Mouse (Mus musculus) embryonic facial prominence, embryonic 14.5 days (tissue): ENCODE data around the gene Pappa. TPM values are rescaled to one million over a fixed set of nuclear protein-coding genes. Genes with fewer than 3 reads are reported as not detected.

Experiments
- ATAC-seq: fragments of 200-750 bp; cut with Nextera tagmentation; 2 replicates; pipeline ENCODE4 v1.8.0; 2017; ENCODE audit warnings: low read depth, moderate number of reproducible peaks, moderate TSS enrichment
- DNase-seq: peaks from one replicate; pipeline ENCODE4 v3.0.0-alpha.2; 2015; ENCODE audit warnings: low spot score
- H3K27ac ChIP-seq: fragments of 300-500 bp; sonication (generic); replicated peaks from 2 replicates; pipeline ENCODE4 v1.5.1; 2014; ENCODE audit warnings: low read depth, mild to moderate bottlenecking, low read length, moderate library complexity
- H3K27me3 ChIP-seq: fragments of 300-500 bp; sonication (generic); replicated peaks from 2 replicates; pipeline ENCODE4 v1.6.1; 2014; ENCODE audit warnings: low read length; ENCODE audit not compliant: control insufficient read depth, insufficient read depth
- H3K36me3 ChIP-seq: fragments of 300-500 bp; sonication (generic); 2 replicates; pipeline ENCODE4 v1.6.1; 2014; ENCODE audit warnings: low read length, mixed read lengths; ENCODE audit not compliant: control insufficient read depth, insufficient read depth
- H3K4me1 ChIP-seq: fragments of 300-500 bp; sonication (generic); 2 replicates; pipeline ENCODE4 v1.6.1; 2014; ENCODE audit warnings: antibody characterized with exemption, low read length; ENCODE audit not compliant: control insufficient read depth, insufficient read depth
- H3K4me2 ChIP-seq: fragments of 300-500 bp; sonication (generic); 2 replicates; pipeline ENCODE4 v1.6.1; 2014; ENCODE audit warnings: low read depth, mild to moderate bottlenecking, low read length, moderate library complexity, mixed read lengths
- H3K4me3 ChIP-seq: fragments of 300-500 bp; sonication (generic); 2 replicates; pipeline ENCODE4 v1.5.1; 2014; ENCODE audit warnings: low read depth, mild to moderate bottlenecking, low read length
- H3K9ac ChIP-seq: fragments of 300-500 bp; sonication (generic); 2 replicates; pipeline ENCODE4 v1.6.1; 2014; ENCODE audit warnings: low read depth, mild to moderate bottlenecking, low read length, moderate library complexity, mixed read lengths
- H3K9me3 ChIP-seq: fragments of 300-500 bp; sonication (generic); 2 replicates; pipeline ENCODE4 v1.6.1; 2016; ENCODE audit warnings: low read length; ENCODE audit not compliant: control insufficient read depth
- WGBS: fragments of 180-500 bp; shearing (Covaris S2); extraction: QIAGEN DNeasy Blood & Tissue Kit; methylation state at CpG from one replicate; pipeline ENCODE4 v1.1.7; 2014; 5-methylcytosine and 5-hydroxymethylcytosine counted together
- polyA plus RNA-seq: library from polyadenylated mRNA; unstranded; fragments of >200 nt; fragmentation: Nextera tagmentation; extraction: Ambion mirVana; gene quantifications from 2 replicates; pipeline ENCODE4 v1.2.1, GENCODE M21; 2014

Pappa gene
- polyA plus RNA-seq, 1 experiment from 2014 or later, result 1.8 TPM

DNA sequence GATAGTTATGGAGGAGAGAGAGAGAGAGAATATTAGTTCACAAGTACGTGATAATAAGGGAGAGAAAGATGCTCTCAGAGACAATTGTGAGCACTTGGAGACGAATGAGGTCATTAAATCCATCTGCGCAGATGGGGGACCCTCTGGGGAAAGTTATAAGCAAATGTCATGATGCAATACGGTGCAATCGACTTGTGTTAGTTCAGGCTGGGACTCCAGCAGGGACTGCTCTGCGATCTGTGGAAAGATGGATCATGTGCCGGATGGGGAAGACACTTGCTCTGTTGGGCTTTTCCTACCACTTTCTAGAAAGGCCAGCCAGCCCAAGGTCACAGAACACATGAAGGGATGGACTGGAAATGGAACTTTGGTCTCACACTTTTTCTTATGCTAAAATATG lies 226.5 kb downstream of the Pappa start:
- WGBS, result 80% methylated on average over 7 of the region's 7 CpGs
- Histone ChIP-seq H3K4me3 (no peak overlapping the region), H3K4me1 (peaks cover 3% of the 10 kb centered on the region; the same call in 1 of the 2 replicates), H3K9me3 (no peaks in the 10 kb centered on the region), H3K27me3 (no peaks in the 10 kb centered on the region), H3K27ac (no peak overlapping the region), H3K4me2 (no peak overlapping the region), H3K36me3 (no peaks in the 10 kb centered on the region), H3K9ac (no peak overlapping the region)
- ATAC-seq, result no peak
- no peak for DNase-seq

DNA sequence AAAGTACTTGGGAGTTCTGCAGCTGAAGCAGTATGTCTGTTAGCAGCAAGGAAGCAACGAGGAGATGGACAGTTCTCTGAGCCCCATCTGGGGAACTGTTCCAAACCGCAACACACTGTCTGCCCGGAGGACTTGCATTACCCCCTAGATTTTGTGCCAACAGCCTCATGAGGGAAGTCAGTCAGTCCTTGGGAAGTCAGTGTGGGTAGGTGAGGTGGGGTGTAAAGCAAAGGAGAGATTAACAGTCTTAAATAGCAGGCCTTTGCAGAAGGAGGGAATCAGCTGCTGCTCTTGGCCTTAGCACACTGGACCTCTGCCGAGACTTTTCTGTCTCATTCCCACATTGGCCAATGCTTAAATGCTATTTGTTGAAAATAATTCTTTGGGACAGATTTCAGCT lies 230.6 kb downstream of the Pappa start:
- no peak for DNase-seq
- no peaks in the 10 kb centered on the region for H3K9me3 ChIP-seq
- H3K4me1 ChIP-seq, result peaks cover 3% of the 10 kb centered on the region; the same call in 1 of the 2 replicates
- WGBS, result 68% methylated on average over 4 of the region's 4 CpGs
- no peaks in the 10 kb centered on the region for H3K36me3 ChIP-seq
- H3K9ac ChIP-seq, result no peak overlapping the region
- ATAC-seq, result no peak
- no peaks in the 10 kb centered on the region for H3K27me3 ChIP-seq
- H3K4me3 ChIP-seq, result no peak overlapping the region
- no peak overlapping the region for H3K4me2 ChIP-seq
- no peak overlapping the region for H3K27ac ChIP-seq

DNA sequence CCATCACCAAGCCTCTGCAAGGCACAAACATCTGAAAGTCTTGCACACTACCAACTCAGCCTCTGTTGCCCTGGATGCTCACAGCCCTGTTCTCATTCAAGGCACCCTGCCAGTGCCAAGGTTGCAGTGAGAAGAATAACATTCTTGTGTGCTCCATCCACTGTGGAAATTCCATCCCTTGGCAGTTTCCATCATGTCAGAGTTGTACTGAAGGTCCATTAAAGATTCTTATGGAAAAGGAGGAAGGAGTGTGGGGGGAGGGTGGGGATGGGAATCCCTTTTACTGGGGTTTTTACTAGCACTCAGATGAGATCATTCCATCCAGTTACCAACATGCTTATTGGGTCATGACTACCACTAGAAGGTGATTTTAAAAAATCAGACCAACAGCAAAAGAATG lies 243.2 kb downstream of the Pappa start:
- Histone ChIP-seq H3K9me3 (no peaks in the 10 kb centered on the region), H3K36me3 (no peaks in the 10 kb centered on the region), H3K9ac (no peak overlapping the region), H3K4me1 (no peaks in the 10 kb centered on the region), H3K27ac (no peak overlapping the region), H3K4me3 (no peak overlapping the region), H3K4me2 (no peak overlapping the region), H3K27me3 (no peaks in the 10 kb centered on the region)
- DNase-seq (no peak), ATAC-seq (no peak)

DNA sequence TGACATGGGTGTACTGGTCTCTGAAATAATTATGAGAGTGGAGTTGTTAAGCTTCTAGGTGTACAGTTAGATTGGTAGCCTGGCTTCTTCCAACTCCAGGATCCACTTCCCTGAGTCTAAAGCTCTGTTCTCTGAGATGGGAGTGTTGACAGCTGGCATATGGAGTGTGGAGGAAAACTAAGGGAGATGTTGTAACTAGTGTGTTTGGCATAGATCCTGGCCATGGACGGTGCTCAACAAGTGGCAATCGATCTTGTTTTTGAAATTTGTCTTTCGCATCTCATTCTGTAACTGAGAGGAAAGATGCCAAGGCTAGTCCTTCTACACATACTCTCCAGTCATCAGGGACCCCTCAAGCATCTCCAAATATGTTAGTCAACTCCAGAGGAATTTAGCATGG lies 248.8 kb downstream of the Pappa start:
- Histone ChIP-seq H3K4me3 (no peak overlapping the region), H3K27ac (no peak overlapping the region), H3K9ac (no peak overlapping the region), H3K36me3 (no peaks in the 10 kb centered on the region), H3K4me1 (no peaks in the 10 kb centered on the region), H3K27me3 (no peaks in the 10 kb centered on the region), H3K9me3 (no peaks in the 10 kb centered on the region), H3K4me2 (no peak overlapping the region)
- WGBS, result 92% methylated on average over 3 of the region's 3 CpGs
- peak; percentile 16 for DNase-seq
- ATAC-seq, result no peak

DNA sequence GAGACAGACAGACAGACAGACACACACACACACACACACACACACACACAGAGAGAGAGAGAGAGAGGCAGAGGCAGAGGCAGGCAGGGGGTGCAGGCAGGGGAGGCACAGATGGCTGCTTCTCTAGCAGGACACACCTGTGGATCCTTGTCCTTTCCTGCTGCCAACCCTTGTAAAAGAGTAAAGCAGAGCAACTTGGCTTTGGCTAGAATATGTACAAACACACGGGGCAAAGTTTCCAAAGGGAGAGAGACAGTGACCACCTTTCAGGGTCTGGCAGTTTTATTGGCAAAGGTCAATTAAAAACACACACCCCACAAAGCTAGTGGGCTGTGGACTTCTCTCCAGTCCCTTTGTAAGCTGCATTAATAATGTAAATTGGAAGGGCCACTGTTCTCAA lies 249.9 kb downstream of the Pappa start:
- no peaks in the 10 kb centered on the region for H3K9me3 ChIP-seq
- no peak overlapping the region for H3K9ac ChIP-seq
- ATAC-seq (no peak), DNase-seq (no peak)
- no peak overlapping the region for H3K4me2 ChIP-seq
- H3K36me3 ChIP-seq, result no peaks in the 10 kb centered on the region
- no peak overlapping the region for H3K27ac ChIP-seq
- H3K4me3 ChIP-seq, result no peak overlapping the region
- H3K4me1 ChIP-seq, result no peaks in the 10 kb centered on the region
- WGBS, result 60% methylated on average over 1 of the region's 1 CpGs
- no peaks in the 10 kb centered on the region for H3K27me3 ChIP-seq

DNA sequence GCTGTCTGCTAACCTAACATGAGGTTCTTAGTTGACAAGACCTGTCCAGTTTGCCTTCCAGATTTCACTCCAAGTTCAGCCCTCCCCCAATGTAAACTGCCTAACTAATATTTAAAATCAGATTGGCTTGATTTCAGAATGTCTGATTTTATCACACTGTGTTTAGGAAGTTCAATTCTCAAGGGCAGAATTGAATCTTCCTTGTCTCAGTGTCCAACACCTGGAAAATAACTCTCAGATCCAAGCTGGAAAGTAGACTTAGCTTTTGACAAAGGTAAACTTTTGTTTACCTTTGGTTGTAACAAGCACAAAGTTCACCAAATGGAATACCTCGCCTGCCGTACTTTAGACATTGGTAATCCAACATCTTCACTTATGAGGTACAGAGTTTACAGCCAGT lies 252.6 kb downstream of the Pappa start:
- 86% methylated on average over 2 of the region's 2 CpGs for WGBS
- no peak overlapping the region for H3K4me3 ChIP-seq
- DNase-seq, result no peak

DNA sequence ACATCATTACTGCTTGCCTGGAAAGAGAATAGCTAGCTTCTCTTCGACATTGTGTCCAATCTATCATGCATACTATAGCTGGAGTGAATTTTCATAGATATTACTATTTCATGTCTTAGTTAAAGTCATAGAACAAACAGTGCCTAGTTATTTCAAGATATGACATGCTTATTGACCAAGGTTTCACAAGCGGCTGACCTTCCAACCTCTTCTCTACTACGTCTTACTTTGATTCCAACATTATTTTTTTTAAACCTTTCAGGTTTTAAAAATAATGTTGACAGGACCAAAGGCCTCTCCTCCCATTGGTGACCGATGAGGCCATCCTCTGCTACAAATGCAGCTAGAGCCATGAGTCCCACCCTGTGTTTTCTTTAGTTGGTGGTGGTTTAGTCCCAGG lies 255.5 kb downstream of the Pappa start:
- H3K27me3 ChIP-seq, result no peaks in the 10 kb centered on the region
- H3K9me3 ChIP-seq, result no peaks in the 10 kb centered on the region
- H3K4me2 ChIP-seq, result no peak overlapping the region
- WGBS, result 86% methylated on average over 4 of the region's 4 CpGs
- no peak overlapping the region for H3K4me3 ChIP-seq
- H3K27ac ChIP-seq, result no peak overlapping the region
- DNase-seq (no peak), ATAC-seq (no peak)
- no peak overlapping the region for H3K9ac ChIP-seq
- no peaks in the 10 kb centered on the region for H3K36me3 ChIP-seq
- no peaks in the 10 kb centered on the region for H3K4me1 ChIP-seq

More for the DNA sequence above, 252.6 kb downstream of the Pappa start:
- ATAC-seq, result no peak
- Histone ChIP-seq H3K27me3 (no peaks in the 10 kb centered on the region), H3K4me2 (no peak overlapping the region), H3K9me3 (no peaks in the 10 kb centered on the region), H3K27ac (no peak overlapping the region), H3K9ac (no peak overlapping the region), H3K36me3 (no peaks in the 10 kb centered on the region), H3K4me1 (no peaks in the 10 kb centered on the region)

DNA sequence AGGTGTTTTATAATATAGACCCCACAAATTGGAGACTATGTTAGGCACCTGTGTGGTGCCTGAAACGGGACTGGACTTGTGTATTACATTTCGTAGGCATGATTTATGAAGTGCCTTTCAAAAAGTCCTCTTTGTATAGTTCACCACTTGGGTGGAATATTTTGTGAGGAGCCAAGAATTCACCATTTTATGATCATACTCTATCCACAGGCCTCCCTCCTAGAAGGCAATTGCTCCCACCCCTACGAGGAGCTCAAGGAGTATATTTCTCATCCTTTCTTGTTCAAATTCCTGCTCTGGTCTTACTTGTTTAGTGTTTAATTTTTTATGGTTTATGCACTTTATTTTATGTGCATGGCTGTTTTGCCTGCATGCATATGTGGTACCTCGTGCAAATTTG lies 259.1 kb downstream of the Pappa start:
- H3K27ac ChIP-seq, result no peak overlapping the region
- no peak overlapping the region for H3K9ac ChIP-seq
- H3K9me3 ChIP-seq, result no peaks in the 10 kb centered on the region
- no peaks in the 10 kb centered on the region for H3K4me1 ChIP-seq
- no peak overlapping the region for H3K4me2 ChIP-seq
- no peak overlapping the region for H3K4me3 ChIP-seq
- WGBS, result 85% methylated on average over 4 of the region's 4 CpGs
- H3K27me3 ChIP-seq, result no peaks in the 10 kb centered on the region
- H3K36me3 ChIP-seq, result no peaks in the 10 kb centered on the region
- ATAC-seq (no peak), DNase-seq (no peak)

DNA sequence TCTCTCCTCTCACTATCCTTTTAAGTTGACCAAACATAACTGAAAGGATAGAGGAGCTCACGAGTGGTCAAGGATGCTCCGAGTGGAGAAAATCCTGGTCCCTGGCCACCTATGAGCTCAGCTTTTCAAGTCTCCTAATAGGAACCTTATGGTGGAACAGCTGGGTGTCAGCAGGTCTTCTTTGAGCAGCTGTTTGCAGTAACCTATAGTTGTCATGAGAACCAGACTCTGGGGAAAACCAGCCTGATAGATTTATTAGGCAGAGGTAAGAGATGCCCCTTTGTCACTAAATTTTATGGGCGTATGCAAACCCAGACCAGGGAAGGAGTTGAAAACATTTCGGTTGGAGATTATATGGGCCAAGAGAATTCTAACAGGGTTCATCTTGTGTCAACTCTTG lies 267.0 kb downstream of the Pappa start:
- no peak overlapping the region for H3K4me2 ChIP-seq
- ATAC-seq (no peak), DNase-seq (peak; percentile 29)
- no peaks in the 10 kb centered on the region for H3K36me3 ChIP-seq
- no peaks in the 10 kb centered on the region for H3K27me3 ChIP-seq
- WGBS, result 47% methylated on average over 4 of the region's 4 CpGs
- no peak overlapping the region for H3K4me3 ChIP-seq
- no peaks in the 10 kb centered on the region for H3K9me3 ChIP-seq
- H3K4me1 ChIP-seq, result no peaks in the 10 kb centered on the region
- no peak overlapping the region for H3K27ac ChIP-seq
- H3K9ac ChIP-seq, result no peak overlapping the region
